Mouse (Mus musculus): ENCODE measurements around the gene Dcst1. TPM values are rescaled to one million over a fixed set of nuclear protein-coding genes. Genes with fewer than 3 reads are reported as not detected.
A peak's percentile ranks its signal among the peaks of the same experiment; 100 is the strongest.

Dcst1 gene
- total RNA-seq, 2 experiments from 2014 or later = not detected

DNA sequence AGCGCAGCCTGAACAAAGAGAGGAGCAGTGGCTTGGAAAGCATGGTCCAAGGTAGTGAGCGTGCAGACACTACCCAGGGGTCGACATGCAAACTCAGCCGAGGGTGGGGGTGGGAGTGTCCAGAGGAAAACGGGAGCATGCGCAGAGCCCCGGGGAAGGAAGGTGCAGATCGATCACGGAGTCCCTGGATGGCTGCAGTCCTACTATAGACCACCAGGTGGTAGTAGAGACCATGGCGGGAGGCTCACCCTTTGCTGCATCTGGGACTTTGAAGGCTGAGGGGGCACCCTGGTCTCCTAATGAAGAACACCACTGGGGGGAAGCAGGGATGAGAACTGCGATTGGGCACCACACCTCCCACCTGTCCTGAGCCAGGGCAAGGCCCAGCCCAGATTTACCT, 24.6 kb downstream of the Dcst1 start:
- intact Hi-C loops (cut with DNase I) = loop anchor here (2.0 to 10.0 kb wide), 3 partner anchors 14 to 344 kb away; no protein-coding TSS in a partner anchor
- DNase-seq = peak in 1 of 2 experiments; percentile 67

DNA sequence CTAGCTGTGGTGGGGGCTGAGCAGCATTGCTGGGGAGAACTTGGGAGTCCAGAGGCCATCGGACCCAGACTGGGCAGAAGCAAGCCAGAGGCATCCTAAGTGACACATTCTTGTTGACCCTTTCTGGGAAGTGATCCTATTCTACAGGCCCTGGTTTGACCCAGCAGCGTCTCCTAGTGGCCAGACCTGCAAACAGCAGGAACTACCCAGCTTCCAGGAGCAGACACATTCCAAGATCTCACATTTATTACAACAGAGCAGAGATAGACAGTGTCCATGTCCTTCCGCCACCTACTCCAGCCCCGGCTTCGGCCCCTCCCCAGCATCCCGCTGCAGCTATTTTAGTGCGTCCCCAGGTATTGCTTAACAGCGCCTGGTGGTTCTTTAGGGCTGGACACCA, 25.6 kb downstream of the Dcst1 start:
- DNase-seq = peak; percentile 51 to 66
- intact Hi-C loops (cut with DNase I) = no loop called here

DNA sequence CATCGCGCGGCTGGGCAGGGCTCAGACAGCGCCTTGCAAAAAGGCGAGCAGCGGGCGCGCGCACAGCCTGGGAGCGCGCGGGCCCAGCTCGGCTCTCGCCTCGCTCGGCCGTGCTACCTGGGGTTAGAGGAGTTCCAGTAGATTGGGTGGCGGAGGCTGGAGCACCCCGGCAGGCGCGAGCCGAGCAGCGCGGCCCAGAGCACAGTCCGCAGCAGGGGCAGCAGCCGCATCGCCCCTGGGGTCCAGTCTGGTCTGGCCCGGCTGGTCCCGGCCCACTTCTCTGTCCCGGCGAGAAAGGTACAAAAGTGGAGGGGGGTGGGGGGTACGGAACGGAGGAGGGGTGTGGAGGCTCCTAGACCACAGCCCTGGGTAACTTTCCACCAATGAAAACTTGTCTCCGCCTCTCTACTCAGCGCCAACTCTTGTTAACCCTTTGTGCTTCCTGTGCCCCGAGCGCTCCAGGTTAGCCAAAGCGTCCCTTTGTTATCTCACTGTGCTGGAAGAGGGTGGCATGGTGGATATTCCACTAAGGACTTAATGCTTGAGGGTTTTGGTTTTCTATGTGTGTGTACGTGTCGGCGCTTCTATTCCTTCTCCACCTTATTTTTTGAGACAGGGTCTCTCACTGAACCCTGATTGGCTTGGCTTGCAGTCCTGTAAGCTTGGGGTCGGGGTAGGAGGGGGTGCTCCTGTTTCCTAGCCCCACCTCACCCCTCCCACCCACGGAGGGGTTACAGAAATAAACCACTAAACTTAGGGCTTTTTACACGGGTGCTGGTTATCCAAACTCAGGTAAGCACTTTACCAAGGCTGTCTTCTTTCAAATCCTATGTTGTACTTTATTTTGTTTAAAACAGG, 27.1 kb downstream of the Dcst1 start, which contains the start of gene Efna4:
TSS of gene Efna4 (minus strand) at position 308 of the 858 bp plus-strand sequence.
- intact Hi-C loops (cut with DNase I) = no loop called here
- no peak for DNase-seq

DNA sequence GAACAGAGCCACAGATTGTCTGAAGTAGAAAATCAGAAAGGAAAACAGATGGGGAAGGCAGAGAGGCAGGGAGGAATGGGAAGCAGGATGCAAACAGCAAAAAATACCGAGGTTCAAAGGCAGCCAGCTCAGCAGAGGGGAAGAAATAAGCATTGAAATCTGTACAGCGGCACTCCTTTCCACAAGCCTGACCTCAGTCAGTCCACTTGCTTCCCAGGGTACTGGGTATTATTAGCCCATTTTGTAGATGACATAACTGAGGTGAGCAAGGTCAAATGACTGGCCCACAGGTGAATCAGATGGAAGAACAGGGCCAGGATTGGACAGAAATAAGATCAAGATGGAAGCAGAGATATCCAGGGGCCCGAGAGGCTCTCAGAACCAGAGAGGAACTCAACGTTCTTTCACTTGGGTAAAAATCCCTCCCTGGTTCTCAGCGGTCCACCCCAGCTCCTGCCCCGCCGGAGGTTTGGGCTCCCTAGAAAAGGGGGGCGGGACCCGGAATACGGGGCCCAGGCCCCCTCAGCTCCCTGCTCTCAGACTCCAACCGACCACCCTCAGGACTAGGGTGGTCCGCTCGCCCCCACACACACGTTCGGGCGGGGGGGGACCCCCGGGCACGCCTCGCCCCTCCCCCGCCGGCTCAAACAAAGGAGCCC, 27.9 kb downstream of the Dcst1 start:
- DNase-seq = no peak
- intact Hi-C loops (cut with DNase I) = no loop called here

DNA sequence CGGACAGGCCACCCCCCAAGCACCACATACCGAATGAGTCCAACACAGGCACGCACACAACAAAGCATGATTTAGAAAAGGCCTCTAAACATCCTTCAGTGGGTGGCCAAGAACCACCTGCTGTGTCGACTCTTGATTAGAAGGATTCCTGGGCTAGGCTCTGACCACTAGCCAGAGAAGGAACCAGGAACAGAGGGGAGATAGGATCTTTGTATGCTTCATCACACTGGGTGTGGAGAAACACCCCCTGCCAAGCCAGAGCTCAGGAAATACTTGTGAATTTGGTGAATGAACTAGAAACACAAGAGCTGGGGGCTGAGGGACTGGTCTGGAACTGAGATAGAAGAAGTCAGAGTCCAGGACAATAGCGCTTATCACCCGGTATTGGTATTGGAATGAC, 28.5 kb downstream of the Dcst1 start:
- intact Hi-C loops (cut with DNase I) = no loop called here
- no peak for DNase-seq

DNA sequence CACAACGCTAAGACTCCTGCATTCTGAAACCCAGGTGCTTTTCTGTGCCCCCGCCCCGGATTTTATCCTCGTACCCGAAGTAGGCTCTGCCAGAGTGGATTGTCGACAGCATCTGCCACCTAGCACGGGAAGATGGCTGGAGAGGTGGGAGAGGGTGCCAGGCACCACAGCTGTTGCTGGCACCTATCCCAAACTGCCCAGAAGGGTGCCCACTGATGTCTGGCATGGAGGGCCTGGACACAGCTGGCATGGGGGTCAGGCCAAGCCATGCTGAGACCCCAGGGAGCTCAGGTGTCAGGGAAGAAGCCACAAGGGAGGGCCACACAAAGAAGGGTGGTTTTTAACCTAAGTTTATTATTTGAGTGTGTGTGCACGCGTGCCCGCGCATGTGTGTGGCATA, 32.0 kb downstream of the Dcst1 start:
- DNase-seq = no peak
- intact Hi-C loops (cut with DNase I) = no loop called here

DNA sequence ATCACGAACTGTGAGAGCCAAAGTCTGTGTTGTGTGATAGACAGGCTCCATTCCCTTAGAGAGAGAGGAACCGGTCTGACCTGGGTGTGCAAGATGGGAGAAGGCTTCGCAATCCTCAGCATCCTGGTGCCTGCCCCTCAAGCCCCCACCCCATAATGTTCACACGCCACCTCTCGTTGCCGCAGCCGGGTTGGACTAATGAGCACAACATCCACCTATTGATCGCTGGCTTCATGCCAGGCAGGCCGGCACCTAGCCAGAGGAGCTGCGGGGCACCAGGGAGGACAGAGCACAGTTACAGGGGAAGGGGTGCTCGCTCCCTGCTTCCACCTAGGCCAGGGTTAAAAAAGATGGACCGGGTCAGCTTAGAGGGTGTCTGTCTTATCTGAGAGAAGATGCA, 32.6 kb downstream of the Dcst1 start:
- intact Hi-C loops (cut with DNase I) = no loop called here
- DNase-seq = no peak

DNA sequence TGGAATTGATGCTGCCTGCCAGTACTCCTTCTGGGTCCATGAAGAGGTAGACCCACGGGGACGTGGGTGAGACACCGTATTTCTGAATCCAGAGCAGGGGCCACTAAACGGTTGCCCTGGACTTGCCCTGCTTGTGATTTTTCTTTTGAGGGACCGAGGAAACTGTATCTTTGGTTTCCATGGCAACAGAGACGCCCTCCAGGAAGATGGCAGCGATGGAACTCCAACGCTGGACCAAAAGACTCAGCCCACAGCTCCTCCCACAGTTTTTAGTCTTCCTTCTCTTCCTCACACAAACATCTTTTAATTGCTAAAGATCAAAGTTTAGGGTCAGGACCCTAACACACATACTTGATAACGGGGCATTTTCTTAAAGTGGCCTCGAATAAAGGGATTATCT, 33.0 kb downstream of the Dcst1 start:
- DNase-seq = no peak
- intact Hi-C loops (cut with DNase I) = no loop called here

DNA sequence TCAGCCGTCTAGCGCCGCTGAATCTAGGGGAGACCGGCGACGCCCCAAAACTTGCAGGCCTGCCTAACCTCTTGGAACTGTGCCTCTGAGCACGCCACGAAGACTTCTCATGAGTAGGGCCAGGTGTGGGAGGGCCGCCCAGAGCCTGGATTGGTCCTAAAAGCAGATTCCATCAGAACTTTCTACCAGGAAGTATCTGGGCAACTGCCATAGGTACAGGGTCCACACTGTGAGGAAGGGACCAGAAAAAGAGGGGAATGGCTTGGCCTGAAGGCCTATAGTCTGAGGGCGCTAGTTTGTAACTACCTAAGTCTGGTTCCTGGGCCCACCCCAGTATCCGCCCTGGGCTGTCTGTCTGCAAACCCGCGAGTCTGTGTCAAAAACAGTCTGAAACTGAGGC, 33.5 kb downstream of the Dcst1 start:
- no peak for DNase-seq
- intact Hi-C loops (cut with DNase I) = no loop called here

DNA sequence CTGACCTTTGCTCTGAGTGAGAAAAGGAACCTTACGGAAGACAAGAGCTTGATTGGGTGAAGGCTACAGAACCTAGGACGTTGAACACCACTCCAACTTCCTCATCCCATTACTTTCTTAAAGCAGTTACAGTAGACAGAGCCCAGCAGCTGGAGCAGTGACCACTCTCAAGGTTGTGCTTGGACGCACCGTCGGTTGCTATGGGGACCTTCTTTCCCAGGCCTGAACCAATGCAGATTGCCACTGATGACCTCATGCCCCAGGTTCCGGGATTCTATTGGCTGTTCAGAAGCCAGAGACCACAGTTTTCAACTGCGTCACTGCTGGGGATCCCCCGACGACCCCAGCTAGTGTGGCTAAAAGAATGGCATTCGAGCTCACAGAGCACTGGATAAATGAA, 34.1 kb downstream of the Dcst1 start:
- intact Hi-C loops (cut with DNase I) = no loop called here

DNA sequence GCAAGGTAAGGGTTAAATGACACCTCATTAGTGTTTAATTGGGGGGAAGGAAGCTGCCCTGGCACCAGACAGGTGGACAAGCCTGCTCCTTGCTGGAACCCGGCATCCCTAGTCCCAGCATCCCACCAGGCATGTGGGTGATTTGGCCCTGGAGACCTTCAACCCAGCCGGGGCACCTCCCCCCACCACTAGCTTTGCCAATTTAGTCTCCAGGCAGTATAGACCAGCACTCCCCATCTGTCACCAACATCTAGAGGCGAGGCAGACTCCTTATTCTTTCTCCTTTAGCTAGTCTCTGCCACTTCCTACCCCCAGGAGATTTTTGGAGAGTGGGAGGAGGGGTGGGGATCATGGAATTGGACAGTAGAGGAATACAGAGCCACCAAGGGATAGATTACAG, 34.7 kb downstream of the Dcst1 start:
- DNase-seq = no peak
- intact Hi-C loops (cut with DNase I) = no loop called here

More for the DNA sequence above, 34.1 kb downstream of the Dcst1 start:
- DNase-seq = no peak

DNA sequence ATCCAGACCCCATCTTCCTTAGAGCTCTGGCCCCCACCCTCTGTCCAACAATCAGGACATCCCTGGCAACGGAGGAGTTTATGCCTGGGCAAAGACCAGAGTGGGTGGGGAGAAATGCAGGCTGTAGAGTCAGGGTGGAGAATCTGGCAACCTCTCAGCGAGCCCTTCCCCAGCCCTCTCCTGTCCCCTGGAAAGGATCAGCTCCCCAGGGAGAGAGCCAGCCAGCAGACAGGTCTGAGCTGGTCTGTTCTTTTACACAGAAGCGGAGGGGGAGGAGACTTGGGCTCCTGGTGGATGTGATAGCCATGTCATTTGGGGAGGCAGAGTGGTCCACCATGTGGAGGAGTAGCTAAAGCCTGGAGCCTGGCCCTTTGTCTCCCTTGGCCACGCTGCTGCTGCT, 36.4 kb downstream of the Dcst1 start:
- DNase-seq = no peak
- intact Hi-C loops (cut with DNase I) = no loop called here

DNA sequence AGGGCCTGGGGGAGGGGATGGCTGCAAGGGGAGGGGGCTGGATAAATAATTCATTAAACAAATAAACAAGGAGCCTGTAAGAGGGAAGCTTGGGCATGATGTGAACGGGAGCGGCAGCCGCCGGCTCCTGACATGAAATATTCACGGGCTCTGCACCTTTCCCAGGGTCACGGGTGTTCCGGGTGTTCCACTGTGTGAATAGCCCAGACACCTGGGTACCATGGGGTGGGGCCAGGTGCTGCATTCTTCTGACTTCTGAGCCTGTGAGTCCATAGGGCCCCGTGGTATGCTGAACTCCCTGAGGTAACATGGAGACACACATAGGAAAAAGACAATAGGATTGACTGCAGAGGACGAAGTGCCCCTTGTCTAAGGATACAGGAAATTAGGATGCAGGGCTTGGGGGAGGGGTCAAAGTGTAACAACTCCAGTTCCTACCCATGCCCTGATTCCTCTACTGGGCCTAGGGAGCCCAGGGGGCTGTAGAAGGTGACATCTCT, 37.6 kb downstream of the Dcst1 start:
- no peak for DNase-seq
- intact Hi-C loops (cut with DNase I) = no loop called here

DNA sequence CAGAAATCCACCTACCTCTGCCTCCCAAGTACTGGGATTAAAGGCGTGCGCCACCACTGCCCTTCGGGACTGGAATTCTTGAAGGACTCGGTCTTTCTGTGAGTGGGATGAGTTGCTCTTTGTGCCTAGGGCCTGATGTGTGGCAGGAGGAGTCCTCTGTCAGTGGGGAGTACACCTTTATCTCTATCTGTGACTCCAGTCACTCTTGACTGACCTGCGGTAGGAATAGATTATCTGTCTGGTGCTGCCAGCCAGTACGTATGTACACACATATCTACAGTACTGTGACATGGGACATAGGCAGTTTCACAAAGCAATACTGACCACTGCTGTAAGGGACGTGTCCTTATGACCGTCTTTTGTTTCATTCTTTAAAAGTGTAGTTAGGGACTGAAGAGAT, 39.2 kb downstream of the Dcst1 start:
- no peak for DNase-seq
- intact Hi-C loops (cut with DNase I) = no loop called here

DNA sequence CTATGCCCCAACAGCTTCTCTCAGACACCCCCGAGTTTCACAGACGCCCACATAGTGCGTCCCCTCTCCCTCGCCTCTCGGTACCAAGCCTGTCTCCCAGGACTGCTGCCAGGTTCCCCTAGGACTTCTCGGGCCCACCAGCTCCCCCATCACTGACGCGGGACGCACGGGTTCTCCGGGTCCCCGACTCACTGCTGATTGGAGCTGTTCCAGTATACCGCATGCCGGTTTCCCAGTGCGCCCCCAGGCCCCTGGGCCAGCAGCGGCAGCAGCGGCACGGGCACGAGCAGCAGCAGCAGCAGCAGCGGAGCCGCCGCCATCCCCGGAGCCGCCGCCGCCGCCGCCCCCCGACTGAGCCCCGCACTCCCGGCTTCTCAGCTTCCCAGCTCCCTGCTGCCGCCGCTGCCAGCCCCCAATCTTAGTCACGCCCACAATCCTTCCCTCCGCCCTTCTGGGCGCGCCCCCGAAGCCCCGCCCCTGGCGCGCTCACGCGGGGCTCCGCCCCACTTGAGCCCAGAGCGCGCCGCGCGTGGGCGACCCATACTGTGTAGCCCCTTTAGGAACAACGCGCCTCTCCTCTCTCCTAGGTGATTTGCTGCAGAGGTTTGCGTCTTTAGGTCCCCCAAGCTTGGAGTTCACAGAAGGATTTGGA, 42.4 kb downstream of the Dcst1 start, which contains the start of gene Efna3:
TSS of gene Efna3 (minus strand) at position 452 of the 652 bp plus-strand sequence.
- intact Hi-C loops (cut with DNase I) = loop anchor here (5.0 kb wide), 1 partner anchor 145 kb away; no protein-coding TSS in a partner anchor
- DNase-seq = peak in 1 of 2 experiments; percentile 48

DNA sequence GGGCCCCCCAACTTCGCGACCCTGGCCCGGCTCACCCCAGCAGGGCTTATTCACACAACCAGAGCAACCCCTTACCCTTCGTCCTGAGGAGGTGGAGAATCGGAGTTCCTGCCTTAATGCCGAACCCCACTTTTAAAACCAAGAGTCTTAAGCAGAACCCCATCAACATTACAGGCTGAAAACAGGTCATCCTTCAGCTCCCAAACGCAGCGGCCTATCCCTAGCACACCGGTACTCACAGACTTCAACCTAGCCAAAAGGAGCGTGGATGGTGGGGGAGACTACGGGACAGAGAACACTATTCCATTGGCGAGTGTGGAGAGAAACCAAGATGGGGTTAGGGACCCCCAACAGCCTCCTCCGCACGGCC, 42.9 kb downstream of the Dcst1 start:
- DNase-seq = no peak
- intact Hi-C loops (cut with DNase I) = loop anchor here (5.0 kb wide), 1 partner anchor 145 kb away; no protein-coding TSS in a partner anchor

DNA sequence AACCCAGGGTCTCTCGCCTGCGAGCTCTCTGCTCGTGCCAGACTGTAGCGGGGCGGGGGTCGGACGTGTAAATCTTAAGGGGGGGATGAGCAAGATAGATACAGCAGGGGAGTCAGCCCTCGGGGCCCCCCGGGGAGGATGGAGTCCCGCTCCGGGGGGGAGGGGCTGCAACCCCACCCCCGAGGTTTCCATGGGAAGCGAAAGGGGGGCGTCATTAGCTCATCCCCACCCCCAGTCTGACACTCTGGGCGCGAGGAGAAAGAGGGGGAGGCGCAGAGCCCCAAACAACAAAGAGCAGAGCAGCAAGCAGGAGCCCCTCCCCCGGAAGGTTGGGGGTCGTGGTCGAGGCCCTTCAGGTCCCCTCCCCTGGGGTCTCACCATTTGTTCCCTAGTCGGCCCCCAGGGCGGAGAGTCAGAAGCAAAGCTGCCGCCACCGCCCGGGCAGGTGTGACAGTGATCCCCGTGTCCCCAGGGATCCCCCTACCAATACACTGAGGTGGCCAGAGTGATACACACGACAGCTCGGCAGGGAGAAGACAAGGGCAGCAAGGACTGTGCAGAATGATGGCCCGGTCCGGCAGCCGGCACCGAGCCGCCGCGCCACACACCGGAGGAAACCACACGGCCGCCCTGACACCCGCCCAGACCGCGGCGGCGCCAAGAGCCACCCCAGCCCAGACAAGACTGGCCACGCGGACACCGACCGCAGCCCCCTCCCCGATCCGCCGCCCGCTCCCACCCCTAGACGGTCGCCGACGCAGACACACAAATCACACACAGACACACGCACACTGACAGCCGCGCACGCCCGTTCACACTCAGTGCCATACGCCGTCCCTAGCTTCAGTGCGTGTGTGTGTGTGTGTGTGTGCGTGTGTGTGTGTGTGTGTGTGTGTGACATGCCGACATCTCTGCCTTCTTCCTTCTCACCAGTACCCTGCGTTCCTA, 43.6 kb downstream of the Dcst1 start:
- intact Hi-C loops (cut with DNase I) = loop anchor here (5.0 kb wide), 1 partner anchor 146 kb away; no protein-coding TSS in a partner anchor
- DNase-seq = no peak

DNA sequence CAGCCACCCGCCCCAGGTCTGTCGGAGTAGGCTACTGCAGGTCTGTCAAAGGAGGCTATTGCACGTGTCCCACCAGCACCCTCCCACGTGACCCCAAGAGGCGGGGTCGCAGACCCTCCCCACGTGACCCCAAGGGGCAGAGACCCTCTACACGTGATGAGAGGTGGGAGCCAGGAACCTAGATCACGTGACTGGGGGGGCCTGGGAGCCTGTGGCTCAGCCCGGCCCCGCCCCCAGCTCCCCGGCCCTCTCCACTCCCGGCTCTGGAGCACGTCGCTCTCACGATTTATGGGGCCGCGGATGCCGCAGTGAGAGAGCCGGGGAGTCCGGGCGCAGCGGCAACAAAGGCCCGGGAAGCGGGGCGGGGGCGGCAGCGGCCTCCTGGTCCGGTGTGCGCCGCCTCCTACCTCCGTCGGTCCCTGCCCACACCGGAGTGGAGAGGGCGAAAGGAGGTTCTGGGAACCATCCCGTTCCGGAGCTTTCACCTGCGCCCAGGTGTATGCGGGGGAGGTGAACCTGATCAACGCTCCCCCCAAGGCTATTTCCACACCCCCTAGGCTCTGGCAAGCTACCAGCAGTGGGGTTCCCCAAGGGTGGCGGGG, 44.4 kb downstream of the Dcst1 start:
- DNase-seq = no peak
- intact Hi-C loops (cut with DNase I) = loop anchor here (5.0 kb wide), 1 partner anchor 147 kb away; no protein-coding TSS in a partner anchor

All from gastrocnemius, postnatal 36 days (tissue).